Mouse (Mus musculus) olfactory bulb, adult 2 months (tissue): ENCODE data around the gene Ipmk.

Source experiments
- CTCF ChIP-seq: fragments of 200-500 bp; IDR thresholded peaks from 2 replicates; pipeline ENCODE4 v1.5.1; 2012; ENCODE audit warnings: low read depth, mild to moderate bottlenecking, low read length, moderate library complexity; ENCODE audit not compliant: insufficient read depth
- POLR2A ChIP-seq: fragments of 200-500 bp; IDR thresholded peaks from 2 replicates; pipeline ENCODE4 v1.6.1; 2012; ENCODE audit warnings: mild to moderate bottlenecking, low read depth, low read length, moderate library complexity; ENCODE audit not compliant: insufficient read depth

- no peak for TF ChIP-seq CTCF
- TF ChIP-seq POLR2A, result no peak
These were observed 5.3 kb upstream of the Ipmk start for GRCm38 (mm10) chr10:71342030-71342805.
